Mouse (Mus musculus): Measurements from ENCODE around the gene Lrrc8c. TPM values are rescaled to one million over a fixed set of nuclear protein-coding genes. Genes with fewer than 3 reads are reported as not detected.

Gene Lrrc8c
- polyA plus RNA-seq (2012; fragmentation: generic; extraction: Trizol), result 1 to 10 TPM; 1.9 to 5.2 TPM

DNA sequence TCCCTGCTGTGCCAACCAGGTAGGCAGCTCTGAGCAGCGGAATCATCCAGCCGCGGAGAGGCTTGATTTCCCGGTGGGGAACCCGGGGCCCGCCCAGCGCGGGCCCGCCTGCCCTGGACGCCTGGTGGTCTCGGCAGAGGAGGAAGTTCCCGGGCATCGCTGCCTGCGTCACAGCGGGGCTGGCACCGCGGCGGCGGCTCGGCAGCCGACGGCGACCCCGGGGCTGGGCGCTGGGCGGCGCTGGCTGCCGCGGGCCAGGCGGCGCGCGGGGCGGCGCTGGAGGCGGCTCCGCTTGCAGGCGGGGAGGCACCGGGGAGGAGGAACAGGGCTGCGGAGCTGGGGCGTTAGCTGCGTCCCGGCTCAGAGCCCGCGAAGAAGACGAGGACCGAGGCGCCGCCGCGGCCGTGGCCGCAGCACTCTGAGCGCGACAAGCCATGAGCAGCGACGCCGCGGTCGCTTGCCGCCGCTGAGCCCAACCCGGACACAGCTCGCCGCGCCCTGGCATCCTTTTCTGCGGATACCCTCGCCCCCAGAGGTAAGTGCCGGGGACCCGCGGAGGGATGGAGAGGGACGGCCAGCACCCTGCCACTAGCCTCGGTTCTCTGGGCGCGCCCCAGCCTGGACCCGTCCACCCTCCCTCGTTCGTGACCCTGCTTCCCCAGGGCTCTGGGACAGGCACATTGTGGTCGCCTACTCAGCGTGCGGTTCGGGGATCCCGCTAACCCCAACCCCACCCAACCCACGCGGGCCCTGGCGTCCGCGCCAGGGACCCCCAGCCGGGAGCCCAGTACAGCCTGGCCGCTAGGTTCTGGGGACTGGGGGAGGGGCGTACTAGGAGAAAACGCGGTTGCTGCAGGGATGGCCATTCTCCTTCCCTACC is at the start of gene Lrrc8c:
Gene Lrrc8c (plus strand): TSS at position 293 of the 880 bp plus-strand sequence.

Other genes starting within 250 kb of the Lrrc8c start
- under 1 TPM in 1 of 2 experiments, not detected in 1; 0.54 TPM for gene Gm43302, start 225.7 kb upstream of the Lrrc8c start, polyA plus RNA-seq (2012; fragmentation: generic; extraction: Trizol)
- gene Gbp6, start 225.7 kb upstream of the Lrrc8c start, polyA plus RNA-seq (2012; fragmentation: generic; extraction: Trizol), result under 1 TPM in 1 of 2 experiments, not detected in 1; 0.13 TPM
- gene Lrrc8b, start 103.6 kb upstream of the Lrrc8c start, polyA plus RNA-seq (2012; fragmentation: generic; extraction: Trizol), result under 1 TPM; 0.32 to 0.71 TPM
- gene Lrrc8d, start 180.6 kb downstream of the Lrrc8c start, polyA plus RNA-seq (2012; fragmentation: generic; extraction: Trizol), result 1 to 10 TPM; 3.0 to 9.5 TPM